Mouse (Mus musculus) cortical plate, adult 2 months (tissue): Measurements from ENCODE around the gene Zbp1.

Source experiments
- CTCF ChIP-seq: fragments of 200-500 bp; IDR thresholded peaks from 2 replicates; pipeline ENCODE4 v1.5.1; 2011; ENCODE audit warnings: mild to moderate bottlenecking, control low read depth, low read length; ENCODE audit not compliant: insufficient read depth; ENCODE audit errors: extremely low read depth
- POLR2A ChIP-seq: fragments of 200-500 bp; IDR thresholded peaks from 2 replicates; pipeline ENCODE4 v1.6.1; 2011; ENCODE audit warnings: mild to moderate bottlenecking, low read length, control low read depth; ENCODE audit not compliant: insufficient read depth; ENCODE audit errors: extremely low read depth

DNA sequence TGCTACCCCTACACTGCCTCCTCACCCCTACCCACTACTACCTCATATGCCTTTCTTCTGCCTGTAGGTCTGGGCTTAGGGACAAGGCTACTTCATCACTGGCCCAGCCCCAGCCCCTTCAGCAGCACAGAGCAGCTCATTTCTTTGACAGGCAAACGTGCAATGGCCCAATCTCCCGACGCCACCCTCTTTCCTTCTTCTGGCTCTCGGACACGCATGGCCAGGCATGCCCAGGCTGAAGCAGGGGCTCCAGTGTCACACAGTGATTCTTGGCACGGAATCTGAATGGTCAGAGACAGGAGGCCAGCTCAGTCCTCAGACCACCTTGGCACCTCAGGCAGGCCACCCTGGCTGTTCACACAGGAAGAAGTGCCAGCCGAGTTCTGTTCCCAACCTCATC is 32.4 kb upstream of the Zbp1 start:
- TF ChIP-seq CTCF (no peak), POLR2A (no peak)
